Mouse (Mus musculus) forebrain, embryonic 13.5 days (tissue): ENCODE measurements around the gene Zfp169. TPM values are rescaled to one million over a fixed set of nuclear protein-coding genes. Genes with fewer than 3 reads are reported as not detected.

ENCODE experiments used
- ATAC-seq: fragments of 200-750 bp; cut with Nextera tagmentation; 2 replicates; pipeline ENCODE4 v1.8.0; 2017
- H3K27ac ChIP-seq: fragments of 300-500 bp; sonication (generic); 2 replicates; pipeline ENCODE4 v1.5.1; 2015; ENCODE audit warnings: inconsistent platforms, mild to moderate bottlenecking, moderate library complexity
- H3K27me3 ChIP-seq: fragments of 300-500 bp; sonication (generic); 2 replicates; pipeline ENCODE4 v1.6.1; 2015; ENCODE audit warnings: mild to moderate bottlenecking, inconsistent platforms
- H3K36me3 ChIP-seq: fragments of 300-500 bp; sonication (generic); 2 replicates; pipeline ENCODE4 v1.6.1; 2015; ENCODE audit warnings: mild to moderate bottlenecking, inconsistent platforms; ENCODE audit not compliant: poor library complexity, severe bottlenecking
- H3K4me1 ChIP-seq: fragments of 300-500 bp; sonication (generic); 2 replicates; pipeline ENCODE4 v1.6.1; 2015; ENCODE audit warnings: inconsistent platforms
- H3K4me2 ChIP-seq: fragments of 300-500 bp; sonication (generic); 2 replicates; pipeline ENCODE4 v1.6.1; 2015; ENCODE audit warnings: inconsistent platforms, mild to moderate bottlenecking, moderate library complexity
- H3K4me3 ChIP-seq: fragments of 300-500 bp; sonication (generic); 2 replicates; pipeline ENCODE4 v1.5.1; 2015; ENCODE audit warnings: mild to moderate bottlenecking, inconsistent platforms
- H3K9ac ChIP-seq: fragments of 300-500 bp; sonication (generic); 2 replicates; pipeline ENCODE4 v1.6.1; 2015; ENCODE audit warnings: mild to moderate bottlenecking, inconsistent platforms
- H3K9me3 ChIP-seq: fragments of 300-500 bp; sonication (generic); replicated peaks from 2 replicates; pipeline ENCODE4 v1.6.1; 2016; ENCODE audit warnings: inconsistent platforms
- WGBS: fragments of 180-500 bp; shearing (Covaris S2); methylation state at CpG from one replicate; pipeline ENCODE4 v1.1.7; 2015; 5-methylcytosine and 5-hydroxymethylcytosine counted together
- polyA plus RNA-seq: library from polyadenylated mRNA; unstranded; fragments of >200 nt; fragmentation: Nextera tagmentation; extraction: Ambion mirVana; gene quantifications from 2 replicates; pipeline ENCODE4 v1.2.1, GENCODE M21; 2015

Gene Zfp169
- polyA plus RNA-seq, 1 experiment from 2014 or later: 6.0 TPM

GRCm38 (mm10) chr13:48498676-48499075, 14.6 kb downstream of the Zfp169 start:
- no peak for ATAC-seq
- peaks cover 34% of the 10 kb centered on the region for H3K36me3 ChIP-seq
- no peak overlapping the region for H3K4me2 ChIP-seq
- H3K4me1 ChIP-seq: peaks cover 16% of the 10 kb centered on the region
- H3K9ac ChIP-seq: no peak overlapping the region
- 65% methylated on average over 4 of the region's 4 CpGs for WGBS
- no peak overlapping the region for H3K4me3 ChIP-seq
- no peaks in the 10 kb centered on the region for H3K27me3 ChIP-seq
- H3K27ac ChIP-seq: no peak overlapping the region
- H3K9me3 ChIP-seq: peaks cover 3% of the 10 kb centered on the region; the same call in 1 of the 2 replicates

GRCm38 (mm10) chr13:48497693-48498221, 15.5 kb downstream of the Zfp169 start:
- Histone ChIP-seq H3K4me2 (peak overlapping the region; percentile 50), H3K36me3 (peaks cover 32% of the 10 kb centered on the region), H3K4me3 (peak overlapping the region; percentile 28), H3K4me1 (peaks cover 16% of the 10 kb centered on the region), H3K9ac (no peak overlapping the region), H3K9me3 (peaks cover 3% of the 10 kb centered on the region; the same call in 1 of the 2 replicates), H3K27me3 (no peaks in the 10 kb centered on the region), H3K27ac (no peak overlapping the region)
- 4% methylated on average over 15 of the region's 15 CpGs for WGBS
- ATAC-seq: peak; percentile 99

- no peak overlapping the region for H3K9ac ChIP-seq
- 90% methylated on average over 4 of the region's 5 CpGs for WGBS
Observed at GRCm38 (mm10) chr13:48493183-48493582, 20.1 kb downstream of the Zfp169 start.

GRCm38 (mm10) chr13:48490396-48491182, 22.7 kb downstream of the Zfp169 start:
- 92% methylated on average over 35 of the region's 35 CpGs for WGBS
- no peak overlapping the region for H3K9ac ChIP-seq
- no peaks in the 10 kb centered on the region for H3K27me3 ChIP-seq
- H3K27ac ChIP-seq: no peak overlapping the region
- H3K9me3 ChIP-seq: peaks cover 3% of the 10 kb centered on the region; the same call in 1 of the 2 replicates
- no peak overlapping the region for H3K4me2 ChIP-seq
- no peak for ATAC-seq
- H3K36me3 ChIP-seq: peaks cover 75% of the 10 kb centered on the region
- no peaks in the 10 kb centered on the region for H3K4me1 ChIP-seq
- no peak overlapping the region for H3K4me3 ChIP-seq

More at GRCm38 (mm10) chr13:48493183-48493582, 20.1 kb downstream of the Zfp169 start:
- peaks cover 10% of the 10 kb centered on the region for H3K4me1 ChIP-seq
- H3K27ac ChIP-seq: no peak overlapping the region
- no peak overlapping the region for H3K4me2 ChIP-seq
- H3K27me3 ChIP-seq: no peaks in the 10 kb centered on the region
- H3K36me3 ChIP-seq: peaks cover 67% of the 10 kb centered on the region
- ATAC-seq: no peak
- H3K4me3 ChIP-seq: no peak overlapping the region
- H3K9me3 ChIP-seq: peaks cover 3% of the 10 kb centered on the region; the same call in 1 of the 2 replicates

GRCm38 (mm10) chr13:48483606-48484005, 29.6 kb downstream of the Zfp169 start:
- Histone ChIP-seq H3K4me3 (no peak overlapping the region), H3K9me3 (no peaks in the 10 kb centered on the region), H3K9ac (no peak overlapping the region), H3K4me2 (no peak overlapping the region), H3K36me3 (peaks cover 26% of the 10 kb centered on the region), H3K27me3 (no peaks in the 10 kb centered on the region), H3K4me1 (no peaks in the 10 kb centered on the region), H3K27ac (no peak overlapping the region)
- WGBS: 90% methylated on average over 4 of the region's 4 CpGs
- ATAC-seq: no peak

- no peak overlapping the region for H3K27ac ChIP-seq
- H3K9me3 ChIP-seq: no peaks in the 10 kb centered on the region
- H3K9ac ChIP-seq: no peak overlapping the region
- no peaks in the 10 kb centered on the region for H3K36me3 ChIP-seq
- no peak for ATAC-seq
- no peaks in the 10 kb centered on the region for H3K27me3 ChIP-seq
- no peak overlapping the region for H3K4me3 ChIP-seq
- no peak overlapping the region for H3K4me2 ChIP-seq
- peaks cover 28% of the 10 kb centered on the region for H3K4me1 ChIP-seq
- WGBS: 70% methylated on average over 15 of the region's 15 CpGs
Observed at GRCm38 (mm10) chr13:48468656-48469180, 44.5 kb downstream of the Zfp169 start.

GRCm38 (mm10) chr13:48466186-48466585, 47.1 kb downstream of the Zfp169 start:
- peak overlapping the region; percentile 39; the same call in 1 of the 2 replicates for H3K9ac ChIP-seq
- ATAC-seq: 0 out of 2 replicates have a peak, but pooled peaks have one; percentile 6
- no peak overlapping the region for H3K4me2 ChIP-seq
- H3K4me1 ChIP-seq: peaks cover 29% of the 10 kb centered on the region
- H3K4me3 ChIP-seq: no peak overlapping the region
- 55% methylated on average over 10 of the region's 10 CpGs for WGBS
- H3K27me3 ChIP-seq: no peaks in the 10 kb centered on the region
- peak overlapping the region; percentile 60 for H3K27ac ChIP-seq
- no peaks in the 10 kb centered on the region for H3K9me3 ChIP-seq
- no peaks in the 10 kb centered on the region for H3K36me3 ChIP-seq

- H3K9ac ChIP-seq: no peak overlapping the region
- no peaks in the 10 kb centered on the region for H3K36me3 ChIP-seq
- WGBS: 4% methylated on average over 4 of the region's 4 CpGs
- peaks cover 29% of the 10 kb centered on the region for H3K4me1 ChIP-seq
- no peak overlapping the region for H3K27ac ChIP-seq
- ATAC-seq: peak; percentile 80
- H3K27me3 ChIP-seq: no peaks in the 10 kb centered on the region
- no peak overlapping the region for H3K4me3 ChIP-seq
- no peaks in the 10 kb centered on the region for H3K9me3 ChIP-seq
- no peak overlapping the region for H3K4me2 ChIP-seq
Observed at GRCm38 (mm10) chr13:48464170-48464569, 49.1 kb downstream of the Zfp169 start.

GRCm38 (mm10) chr13:48459280-48459679, 54.0 kb downstream of the Zfp169 start:
- no peaks in the 10 kb centered on the region for H3K36me3 ChIP-seq
- H3K27ac ChIP-seq: no peak overlapping the region
- 90% methylated on average over 5 of the region's 5 CpGs for WGBS
- H3K4me3 ChIP-seq: no peak overlapping the region
- H3K9ac ChIP-seq: no peak overlapping the region
- ATAC-seq: no peak
- H3K27me3 ChIP-seq: no peaks in the 10 kb centered on the region
- no peaks in the 10 kb centered on the region for H3K9me3 ChIP-seq
- H3K4me1 ChIP-seq: peaks cover 4% of the 10 kb centered on the region; the same call in 1 of the 2 replicates
- H3K4me2 ChIP-seq: no peak overlapping the region

GRCm38 (mm10) chr13:48448119-48448518, 65.1 kb downstream of the Zfp169 start:
- Histone ChIP-seq H3K9me3 (no peaks in the 10 kb centered on the region), H3K4me2 (no peak overlapping the region), H3K4me1 (peaks cover 10% of the 10 kb centered on the region; the same call in 1 of the 2 replicates), H3K27me3 (no peaks in the 10 kb centered on the region), H3K4me3 (no peak overlapping the region), H3K27ac (no peak overlapping the region), H3K36me3 (no peaks in the 10 kb centered on the region), H3K9ac (no peak overlapping the region)
- no peak for ATAC-seq
- 63% methylated on average over 4 of the region's 4 CpGs for WGBS

- Histone ChIP-seq H3K27ac (no peak overlapping the region), H3K9ac (no peak overlapping the region), H3K4me1 (peaks cover 10% of the 10 kb centered on the region; the same call in 1 of the 2 replicates), H3K9me3 (no peaks in the 10 kb centered on the region), H3K36me3 (no peaks in the 10 kb centered on the region), H3K4me3 (no peak overlapping the region), H3K4me2 (no peak overlapping the region), H3K27me3 (no peaks in the 10 kb centered on the region)
- WGBS: 11% methylated on average over 8 of the region's 8 CpGs
- no peak for ATAC-seq
Observed at GRCm38 (mm10) chr13:48443996-48444395, 69.3 kb downstream of the Zfp169 start.

GRCm38 (mm10) chr13:48438321-48438720, 74.9 kb downstream of the Zfp169 start:
- Histone ChIP-seq H3K9ac (no peak overlapping the region), H3K36me3 (no peaks in the 10 kb centered on the region), H3K27ac (no peak overlapping the region), H3K4me1 (no peaks in the 10 kb centered on the region), H3K27me3 (no peaks in the 10 kb centered on the region), H3K4me2 (no peak overlapping the region), H3K4me3 (no peak overlapping the region), H3K9me3 (no peaks in the 10 kb centered on the region)
- ATAC-seq: no peak
- 84% methylated on average over 5 of the region's 5 CpGs for WGBS
